In the genomic region with DNA sequence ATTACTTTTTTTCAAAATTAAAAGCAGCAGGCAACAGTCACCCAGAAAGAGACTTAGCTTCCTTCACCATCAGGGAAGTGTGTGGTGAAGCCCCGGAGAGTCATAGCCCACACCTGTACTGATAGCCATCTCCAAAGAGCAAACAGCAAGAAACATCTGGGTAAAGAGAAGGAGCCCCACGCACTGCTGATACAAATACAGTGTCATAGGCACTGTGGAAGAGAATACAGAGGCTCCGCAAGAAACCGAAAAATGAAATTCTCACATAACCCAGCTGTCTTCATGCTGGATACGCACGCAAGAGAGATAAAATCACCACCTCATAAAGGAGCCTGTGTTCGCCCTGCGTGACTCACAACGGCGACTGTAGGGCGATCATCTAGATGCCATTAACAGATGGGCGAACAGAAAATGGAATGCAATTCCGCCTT, we compare ENCODE assay signal across 12 mouse cellular contexts. TPM values are rescaled to one million over a fixed set of nuclear protein-coding genes. Genes with fewer than 3 reads are reported as not detected.
DNase-seq lines count a peak whose midpoint lies in the region; ATAC-seq and TF ChIP-seq lines count a peak whose summit lies in the region.
"Had no signal": no experiment of that assay in that cellular context is flagged by ENCODE, and none has a peak within 500 bp of the region (broad histone marks: within the 10 kb centered on the region; RNA-seq: fewer than 3 reads in every experiment).

No protein-coding gene starts in this region.

- WGBS in hindbrain, embryonic 14.5 days, result 69% methylated on average over 13 of the region's 13 CpGs
- WGBS in thymus, adult 2 months, result 4% methylated on average over 13 of the region's 13 CpGs

- no peak overlapping the region; the same call in 1 of the 2 replicates for H3K9ac ChIP-seq in hindbrain, embryonic 14.5 days

- H3K9me3 ChIP-seq in hindbrain, embryonic 14.5 days (ENCODE audit: control insufficient read depth, low read length), result no peaks in the 10 kb centered on the region

- no peak for TF ChIP-seq CTCF in thymus, adult 2 months (IDR thresholded peaks at IDR 0.05; ENCODE audit: borderline replicate concordance, control insufficient read depth, extremely low read depth, insufficient read depth, low read length, poor library complexity)

- peak; percentile 4 for DNase-seq in adrenal gland, adult 8-10 months
- DNase-seq in adrenal gland, adult 18-20 months (ENCODE audit: low spot score in 2 of 2), result no peak
- no peak for DNase-seq in hindbrain, embryonic 14.5 days (ENCODE audit: low spot score)
- peak; percentile 75 for DNase-seq in thymus, adult 2 months
- DNase-seq in Muller cell, postnatal 12 days (ENCODE audit: inconsistent ontology term), result no peak
- DNase-seq in testis, postnatal 10 days (ENCODE audit: low spot score), result no peak
- DNase-seq: cerebellum, postnatal 14 days; kidney, adult 11 months; layer of hippocampus, adult 9-11 months had no signal

- no peak for TF ChIP-seq POLR2A in thymus, adult 2 months (IDR thresholded peaks at IDR 0.05; ENCODE audit: control insufficient read depth, extremely low read depth, insufficient read depth, low read length, poor library complexity)

- peak overlapping the region; percentile 69 for H3K27ac ChIP-seq in hindbrain, embryonic 14.5 days
- peak overlapping the region; percentile 100 for H3K27ac ChIP-seq in thymus, adult 2 months (ENCODE audit: control insufficient read depth, insufficient read depth, low read length)

- ATAC-seq in CD4-positive, CD25-positive, alpha-beta regulatory T cell, adult 4 months, result peak; percentile 64
- peak; percentile 31; the same call in 1 of the 2 replicates for ATAC-seq in hindbrain, embryonic 14.5 days (ENCODE audit: low FRiP score)
- ATAC-seq in megakaryocyte progenitor cell, adult 5-6 weeks (replicated peaks; ENCODE audit: poor library complexity), result no peak; the same call in 1 of the 2 replicates
- ATAC-seq: lung, postnatal 0 days had no signal

- peaks cover 14% of the 10 kb centered on the region; the same call in 1 of the 2 replicates for H3K4me1 ChIP-seq in hindbrain, embryonic 14.5 days (replicated peaks; ENCODE audit: control insufficient read depth, insufficient read depth, low read length)
- peaks cover 58% of the 10 kb centered on the region for H3K4me1 ChIP-seq in thymus, adult 2 months (replicated peaks; ENCODE audit: control insufficient read depth, insufficient read depth, low read length)

- H3K4me3 ChIP-seq in hindbrain, embryonic 14.5 days (replicated peaks; ENCODE audit: low read length), result no peak overlapping the region
- peak overlapping the region; percentile 30 for H3K4me3 ChIP-seq in thymus, adult 2 months (ENCODE audit: control insufficient read depth, insufficient read depth, low read length)

- H3K36me3 ChIP-seq in hindbrain, embryonic 14.5 days (replicated peaks; ENCODE audit: control insufficient read depth, insufficient read depth), result no peaks in the 10 kb centered on the region
- H3K36me3 ChIP-seq in thymus, adult 2 months (ENCODE audit: control insufficient read depth, insufficient read depth, low read length), result no peaks in the 10 kb centered on the region; the same call in 1 of the 2 replicates

- H3K27me3 ChIP-seq in hindbrain, embryonic 14.5 days (ENCODE audit: control insufficient read depth, insufficient read depth, low read length), result no peaks in the 10 kb centered on the region
- H3K27me3 ChIP-seq in thymus, adult 2 months (ENCODE audit: control insufficient read depth, insufficient read depth, low read length), result no peaks in the 10 kb centered on the region

- no peak overlapping the region for H3K4me2 ChIP-seq in hindbrain, embryonic 14.5 days (replicated peaks)

RNA-seq across cellular contexts. Expression of gene St8sia1, which starts 46.8 kb away (rescaled TPM):
- 1 to 10 TPM in 3 of 4 experiments, under 1 TPM in 1; 0.87 to 3.1 (median 2.2) TPM for total RNA-seq in adrenal gland, adult 8-10 months (2022)
- total RNA-seq in adrenal gland, adult 18-20 months (2021), result 1 to 10 TPM in 1 of 2 experiments, under 1 TPM in 1; 0.83 to 1.2 TPM
- 10 to 100 TPM; 11.2 to 12.4 TPM for polyA plus RNA-seq in CD4-positive, CD25-positive, alpha-beta regulatory T cell, adult 4 months (2017; shearing (Covaris generic))
- polyA plus RNA-seq in hindbrain, embryonic 14.5 days (2014; fragmentation: Nextera tagmentation; extraction: Ambion mirVana), result 6.1 and 7.1 TPM in 2 replicates
- polyA plus RNA-seq in thymus, adult 2 months (2012; rRNA removed), result 22.6 and 26.4 TPM in 2 replicates
- 0.07 TPM in 1 of 2 replicates, not detected in the other for total RNA-seq in megakaryocyte progenitor cell, adult 5-6 weeks (2015)
- 0.14 TPM in 1 of 2 replicates, not detected in the other for total RNA-seq in megakaryocyte progenitor cell, adult 5-6 weeks (2017)

Comparison
In these comparisons a context has a peak if more than half of its experiments do, and no peak if none do; other contexts are left out.
1. DNase-seq: peak in adrenal gland, adult 8-10 months (single experiment) and thymus, adult 2 months (single experiment); none in adrenal gland, adult 18-20 months (0 of 2), hindbrain, embryonic 14.5 days (single experiment), Muller cell, postnatal 12 days (single experiment) and testis, postnatal 10 days (single experiment).